Mouse (Mus musculus): ENCODE measurements around the gene Fgfr2. TPM values are rescaled to one million over a fixed set of nuclear protein-coding genes. Genes with fewer than 3 reads are reported as not detected.

Gene Fgfr2
- total RNA-seq, 1 experiment, result 37.5 TPM

- no peaks in the 10 kb centered on the region for H3K9me3 ChIP-seq (ENCODE audit: control insufficient read depth, insufficient read depth, low read depth, low read length)
- peaks cover 11% of the 10 kb centered on the region; the same call in 1 of the 2 replicates for H3K36me3 ChIP-seq (ENCODE audit: control insufficient read depth, insufficient read depth, low read length, poor library complexity, severe bottlenecking)
- H3K4me1 ChIP-seq (ENCODE audit: control insufficient read depth in 2 of 2, insufficient read depth in 2 of 2, low read length in 2 of 2, poor library complexity in 1 of 2), result peaks cover 0 to 3% of the 10 kb centered on the region in 2 experiments; a peak in 1 of 4 replicates
- DNase-seq (ENCODE audit: low read depth, low spot score), result no peak
- no peak overlapping the region for H3K9ac ChIP-seq (ENCODE audit: insufficient read depth, low read depth, low read length, poor library complexity, severe bottlenecking)
- no peak overlapping the region for H3K4me3 ChIP-seq (ENCODE audit: insufficient read depth in 1 of 2, low read depth in 1 of 2, low read length in 2 of 2, poor library complexity in 1 of 2, severe bottlenecking in 1 of 2)
- in situ Hi-C loops (cut with MboI; ENCODE audit: low sequenced_read_pairs in 2 of 2, unreplicated experiment in 2 of 2), result no loop called here
- TF ChIP-seq CHD2 (IDR thresholded peaks at IDR 0.05; ENCODE audit: low read depth, low read length) (no peak), ZC3H11A (IDR thresholded peaks at IDR 0.05; ENCODE audit: borderline replicate concordance, low read depth, low read length) (no peak), HCFC1 (IDR thresholded peaks at IDR 0.05; ENCODE audit: borderline replicate concordance, insufficient read depth, low read length) (no peak), MAFK (IDR thresholded peaks at IDR 0.05; ENCODE audit: insufficient read depth, low read depth, low read length) (no peak), ZNF384 (IDR thresholded peaks at IDR 0.05; ENCODE audit: low read depth, low read length) (no peak)
- H3K27ac ChIP-seq (ENCODE audit: insufficient read depth, low read depth, low read length, poor library complexity, severe bottlenecking), result no peak overlapping the region
Measured at GRCm38 (mm10) chr7:130904571-130905365, 2218.4 kb downstream of the Fgfr2 start.

DNA sequence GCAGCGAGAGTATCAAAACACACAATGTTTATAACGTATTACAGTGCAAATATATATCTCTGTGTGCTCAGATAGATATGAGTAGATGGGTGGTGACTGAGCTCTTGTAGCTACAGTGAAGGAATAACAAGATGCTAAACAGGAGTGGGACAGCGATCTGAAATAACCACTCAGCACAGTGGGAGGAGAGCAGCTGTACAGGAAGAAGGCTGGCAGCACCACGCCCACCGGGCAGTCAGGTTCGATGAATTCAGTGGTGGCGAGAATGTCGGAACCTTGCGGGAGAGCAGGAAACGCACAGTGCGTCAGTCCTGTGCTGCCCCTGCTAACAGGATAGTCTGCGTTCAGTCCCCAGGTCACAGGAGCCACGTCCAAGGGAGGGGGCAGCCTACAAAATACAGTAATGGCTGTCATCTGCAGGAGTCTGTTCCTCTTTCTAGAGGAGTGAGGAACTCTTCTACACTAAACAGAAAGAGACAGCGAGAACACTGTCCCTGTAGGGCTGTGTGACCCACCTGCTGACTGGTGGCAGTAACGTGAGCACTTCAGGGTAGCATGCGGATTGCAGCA lies 2219.6 kb downstream of the Fgfr2 start:
- Histone ChIP-seq H3K4me1 (ENCODE audit: control insufficient read depth in 2 of 2, insufficient read depth in 2 of 2, low read length in 2 of 2, poor library complexity in 1 of 2) (peaks cover 0 to 3% of the 10 kb centered on the region in 2 experiments; a peak in 1 of 4 replicates), H3K27ac (ENCODE audit: insufficient read depth, low read depth, low read length, poor library complexity, severe bottlenecking) (no peak overlapping the region), H3K9ac (ENCODE audit: insufficient read depth, low read depth, low read length, poor library complexity, severe bottlenecking) (no peak overlapping the region), H3K9me3 (ENCODE audit: control insufficient read depth, insufficient read depth, low read depth, low read length) (no peaks in the 10 kb centered on the region), H3K4me3 (ENCODE audit: insufficient read depth in 1 of 2, low read depth in 1 of 2, low read length in 2 of 2, poor library complexity in 1 of 2, severe bottlenecking in 1 of 2) (no peak overlapping the region), H3K36me3 (ENCODE audit: control insufficient read depth, insufficient read depth, low read length, poor library complexity, severe bottlenecking) (peaks cover 11% of the 10 kb centered on the region; the same call in 1 of the 2 replicates)
- in situ Hi-C loops (cut with MboI; ENCODE audit: low sequenced_read_pairs in 2 of 2, unreplicated experiment in 2 of 2), result no loop called here
- TF ChIP-seq ZNF384 (IDR thresholded peaks at IDR 0.05; ENCODE audit: low read depth, low read length) (no peak), HCFC1 (IDR thresholded peaks at IDR 0.05; ENCODE audit: borderline replicate concordance, insufficient read depth, low read length) (no peak), ZC3H11A (IDR thresholded peaks at IDR 0.05; ENCODE audit: borderline replicate concordance, low read depth, low read length) (no peak), MAFK (IDR thresholded peaks at IDR 0.05; ENCODE audit: insufficient read depth, low read depth, low read length) (no peak), CHD2 (IDR thresholded peaks at IDR 0.05; ENCODE audit: low read depth, low read length) (no peak)
- DNase-seq (ENCODE audit: low read depth, low spot score), result no peak

- DNase-seq (ENCODE audit: low read depth, low spot score), result no peak
- Histone ChIP-seq H3K36me3 (ENCODE audit: control insufficient read depth, insufficient read depth, low read length, poor library complexity, severe bottlenecking) (peaks cover 11% of the 10 kb centered on the region; the same call in 1 of the 2 replicates), H3K4me3 (ENCODE audit: insufficient read depth in 1 of 2, low read depth in 1 of 2, low read length in 2 of 2, poor library complexity in 1 of 2, severe bottlenecking in 1 of 2) (no peak overlapping the region), H3K9ac (ENCODE audit: insufficient read depth, low read depth, low read length, poor library complexity, severe bottlenecking) (no peak overlapping the region), H3K4me1 (ENCODE audit: control insufficient read depth in 2 of 2, insufficient read depth in 2 of 2, low read length in 2 of 2, poor library complexity in 1 of 2) (peaks cover 0 to 3% of the 10 kb centered on the region in 2 experiments; a peak in 1 of 4 replicates), H3K9me3 (ENCODE audit: control insufficient read depth, insufficient read depth, low read depth, low read length) (no peaks in the 10 kb centered on the region), H3K27ac (ENCODE audit: insufficient read depth, low read depth, low read length, poor library complexity, severe bottlenecking) (no peak overlapping the region)
- in situ Hi-C loops (cut with MboI; ENCODE audit: low sequenced_read_pairs in 2 of 2, unreplicated experiment in 2 of 2), result no loop called here
- no peak for TF ChIP-seq MAFK (IDR thresholded peaks at IDR 0.05; ENCODE audit: insufficient read depth, low read depth, low read length)
- no peak for TF ChIP-seq CHD2 (IDR thresholded peaks at IDR 0.05; ENCODE audit: low read depth, low read length)
- no peak for TF ChIP-seq ZC3H11A (IDR thresholded peaks at IDR 0.05; ENCODE audit: borderline replicate concordance, low read depth, low read length)
- no peak for TF ChIP-seq ZNF384 (IDR thresholded peaks at IDR 0.05; ENCODE audit: low read depth, low read length)
- no peak for TF ChIP-seq HCFC1 (IDR thresholded peaks at IDR 0.05; ENCODE audit: borderline replicate concordance, insufficient read depth, low read length)
Measured at GRCm38 (mm10) chr7:130902929-130903328, 2220.2 kb downstream of the Fgfr2 start.

- DNase-seq (ENCODE audit: low read depth, low spot score), result no peak
- H3K9me3 ChIP-seq (ENCODE audit: control insufficient read depth, insufficient read depth, low read depth, low read length), result no peaks in the 10 kb centered on the region
- peaks cover 0 to 3% of the 10 kb centered on the region in 2 experiments; a peak in 1 of 4 replicates for H3K4me1 ChIP-seq (ENCODE audit: control insufficient read depth in 2 of 2, insufficient read depth in 2 of 2, low read length in 2 of 2, poor library complexity in 1 of 2)
- no peak overlapping the region for H3K4me3 ChIP-seq (ENCODE audit: insufficient read depth in 1 of 2, low read depth in 1 of 2, low read length in 2 of 2, poor library complexity in 1 of 2, severe bottlenecking in 1 of 2)
- in situ Hi-C loops (cut with MboI; ENCODE audit: low sequenced_read_pairs in 2 of 2, unreplicated experiment in 2 of 2), result no loop called here
- H3K9ac ChIP-seq (ENCODE audit: insufficient read depth, low read depth, low read length, poor library complexity, severe bottlenecking), result no peak overlapping the region
- TF ChIP-seq MAFK (IDR thresholded peaks at IDR 0.05; ENCODE audit: insufficient read depth, low read depth, low read length) (no peak), HCFC1 (IDR thresholded peaks at IDR 0.05; ENCODE audit: borderline replicate concordance, insufficient read depth, low read length) (no peak), ZC3H11A (IDR thresholded peaks at IDR 0.05; ENCODE audit: borderline replicate concordance, low read depth, low read length) (no peak), ZNF384 (IDR thresholded peaks at IDR 0.05; ENCODE audit: low read depth, low read length) (no peak), CHD2 (IDR thresholded peaks at IDR 0.05; ENCODE audit: low read depth, low read length) (no peak)
- H3K27ac ChIP-seq (ENCODE audit: insufficient read depth, low read depth, low read length, poor library complexity, severe bottlenecking), result no peak overlapping the region
- H3K36me3 ChIP-seq (ENCODE audit: control insufficient read depth, insufficient read depth, low read length, poor library complexity, severe bottlenecking), result peaks cover 14% of the 10 kb centered on the region; the same call in 1 of the 2 replicates
Measured at GRCm38 (mm10) chr7:130900233-130900848, 2222.8 kb downstream of the Fgfr2 start.
